Mouse (Mus musculus) lung, postnatal 0 days (tissue): ENCODE measurements around the gene Rnf149. TPM values are rescaled to one million over a fixed set of nuclear protein-coding genes. Genes with fewer than 3 reads are reported as not detected.

Experiments
- ATAC-seq: fragments of 200-750 bp; cut with Nextera tagmentation; 2 replicates; pipeline ENCODE4 v1.8.0; 2017; ENCODE audit warnings: moderate library complexity
- DNase-seq: peaks from one replicate; pipeline ENCODE4 v3.0.0-alpha.2; 2016; ENCODE audit warnings: low spot score
- H3K27ac ChIP-seq: fragments of 300-500 bp; sonication (generic); 2 replicates; pipeline ENCODE4 v1.5.1; 2014; ENCODE audit warnings: antibody characterized with exemption, mild to moderate bottlenecking, low read length, mixed read lengths
- H3K27me3 ChIP-seq: fragments of 300-500 bp; sonication (generic); replicated peaks from 2 replicates; pipeline ENCODE4 v1.6.1; 2014; ENCODE audit warnings: low read length, mixed read lengths; ENCODE audit not compliant: insufficient read depth
- H3K36me3 ChIP-seq: fragments of 300-500 bp; sonication (generic); 2 replicates; pipeline ENCODE4 v1.6.1; 2014; ENCODE audit warnings: low read length, mixed read lengths; ENCODE audit not compliant: insufficient read depth
- H3K4me1 ChIP-seq: fragments of 300-500 bp; sonication (generic); 2 replicates; pipeline ENCODE4 v1.6.1; 2014; ENCODE audit warnings: antibody characterized with exemption, low read depth, low read length, mixed read lengths; ENCODE audit not compliant: insufficient read depth
- H3K4me2 ChIP-seq: fragments of 300-500 bp; sonication (generic); replicated peaks from 2 replicates; pipeline ENCODE4 v1.6.1; 2014; ENCODE audit warnings: low read depth, mild to moderate bottlenecking, low read length, moderate library complexity, mixed read lengths
- H3K4me3 ChIP-seq: fragments of 300-500 bp; sonication (generic); 2 replicates; pipeline ENCODE4 v1.5.1; 2014; ENCODE audit warnings: low read depth, low read length
- H3K9ac ChIP-seq: fragments of 300-500 bp; sonication (generic); replicated peaks from 2 replicates; pipeline ENCODE4 v1.6.1; 2014; ENCODE audit warnings: low read depth, mild to moderate bottlenecking
- H3K9me3 ChIP-seq: fragments of 300-500 bp; sonication (generic); 2 replicates; pipeline ENCODE4 v1.6.1; 2016; ENCODE audit warnings: low read length, mixed read lengths
- CTCF ChIP-seq: IDR thresholded peaks from 2 replicates; pipeline ENCODE4 v1.5.1; 2016; ENCODE audit warnings: antibody characterized with exemption, mild to moderate bottlenecking
- EP300 ChIP-seq: IDR thresholded peaks from 2 replicates; pipeline ENCODE4 v1.6.1; 2016; ENCODE audit warnings: antibody characterized with exemption, mild to moderate bottlenecking, control low read depth
- WGBS: fragments of 180-500 bp; shearing (Covaris S2); extraction: QIAGEN DNeasy Blood & Tissue Kit; methylation state at CpG from one replicate; pipeline ENCODE4 v1.1.7; 2014; 5-methylcytosine and 5-hydroxymethylcytosine counted together
- polyA plus RNA-seq: library from polyadenylated mRNA; unstranded; fragments of >200 nt; fragmentation: Nextera tagmentation; extraction: Ambion mirVana; gene quantifications from 2 replicates; pipeline ENCODE4 v1.2.1, GENCODE M21; 2015

Rnf149 gene
- polyA plus RNA-seq, 1 experiment from 2014 or later, result 25.1 TPM

- Histone ChIP-seq H3K4me1 (no peaks in the 10 kb centered on the region), H3K27me3 (no peaks in the 10 kb centered on the region), H3K9ac (no peak overlapping the region), H3K4me3 (no peak overlapping the region), H3K36me3 (no peaks in the 10 kb centered on the region), H3K4me2 (no peak overlapping the region), H3K9me3 (no peaks in the 10 kb centered on the region), H3K27ac (no peak overlapping the region)
- ATAC-seq, result no peak
- TF ChIP-seq CTCF (no peak), EP300 (no peak)
- no peak for DNase-seq
- WGBS, result 77% methylated on average over 6 of the region's 6 CpGs
Observed at GRCm38 (mm10) chr1:39528319-39528718, 48.9 kb downstream of the Rnf149 start.

DNA sequence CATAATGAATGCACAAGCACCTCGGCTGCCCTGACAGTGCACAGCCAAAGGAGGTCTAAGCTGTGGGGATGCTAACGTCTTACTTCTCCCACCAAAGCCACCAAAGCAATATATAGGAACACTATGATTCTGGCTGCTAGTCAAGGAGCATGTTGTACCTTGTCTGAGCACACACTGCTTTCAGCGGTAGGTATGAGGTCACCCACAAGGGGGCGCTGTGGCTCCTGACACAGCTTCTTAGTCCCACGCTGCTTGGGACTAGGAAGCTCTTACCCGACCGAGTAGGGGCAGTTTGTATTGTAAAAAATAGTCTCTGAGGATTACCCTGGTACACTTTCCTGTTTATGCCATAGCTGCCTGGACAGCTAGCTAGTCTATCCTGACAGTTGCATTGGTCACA, 49.8 kb downstream of the Rnf149 start:
- peak; percentile 65; the same call in 1 of the 2 replicates for ATAC-seq
- 11% methylated on average over 7 of the region's 7 CpGs for WGBS
- peak; percentile 83 for DNase-seq
- Histone ChIP-seq H3K36me3 (no peaks in the 10 kb centered on the region), H3K4me2 (no peak overlapping the region), H3K9ac (no peak overlapping the region), H3K9me3 (no peaks in the 10 kb centered on the region), H3K4me3 (no peak overlapping the region), H3K27me3 (no peaks in the 10 kb centered on the region), H3K4me1 (no peaks in the 10 kb centered on the region), H3K27ac (no peak overlapping the region)
- TF ChIP-seq CTCF (peak; percentile 91), EP300 (no peak)

GRCm38 (mm10) chr1:39526371-39527167, 50.6 kb downstream of the Rnf149 start:
- ATAC-seq, result no peak
- no peak for DNase-seq
- TF ChIP-seq CTCF (no peak), EP300 (no peak)
- H3K27me3 ChIP-seq, result no peaks in the 10 kb centered on the region
- no peak overlapping the region for H3K27ac ChIP-seq
- no peaks in the 10 kb centered on the region for H3K4me1 ChIP-seq
- H3K9me3 ChIP-seq, result no peaks in the 10 kb centered on the region
- WGBS, result 76% methylated on average over 9 of the region's 9 CpGs
- H3K9ac ChIP-seq, result no peak overlapping the region
- no peak overlapping the region for H3K4me3 ChIP-seq
- H3K36me3 ChIP-seq, result no peaks in the 10 kb centered on the region
- no peak overlapping the region for H3K4me2 ChIP-seq

DNA sequence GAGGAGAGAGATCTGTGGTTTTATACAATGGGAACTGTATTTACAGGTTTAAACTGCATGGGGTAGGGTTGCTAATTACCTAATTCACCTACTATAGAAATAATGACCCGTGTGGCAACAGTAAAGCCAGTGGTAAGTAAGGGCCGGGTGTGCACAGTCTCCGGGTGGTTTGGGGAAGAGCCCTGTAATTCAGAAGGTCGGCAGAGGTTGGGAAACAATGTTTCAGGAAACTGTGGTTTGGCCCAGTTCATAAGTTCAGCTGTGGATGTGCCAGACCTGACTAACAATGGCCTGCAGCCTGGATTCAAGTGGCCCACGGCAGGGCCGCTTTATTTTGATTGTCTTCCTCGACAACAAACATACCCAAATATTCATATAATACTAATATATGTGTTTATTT, 51.4 kb downstream of the Rnf149 start:
- Histone ChIP-seq H3K4me3 (no peak overlapping the region), H3K9ac (no peak overlapping the region)

DNA sequence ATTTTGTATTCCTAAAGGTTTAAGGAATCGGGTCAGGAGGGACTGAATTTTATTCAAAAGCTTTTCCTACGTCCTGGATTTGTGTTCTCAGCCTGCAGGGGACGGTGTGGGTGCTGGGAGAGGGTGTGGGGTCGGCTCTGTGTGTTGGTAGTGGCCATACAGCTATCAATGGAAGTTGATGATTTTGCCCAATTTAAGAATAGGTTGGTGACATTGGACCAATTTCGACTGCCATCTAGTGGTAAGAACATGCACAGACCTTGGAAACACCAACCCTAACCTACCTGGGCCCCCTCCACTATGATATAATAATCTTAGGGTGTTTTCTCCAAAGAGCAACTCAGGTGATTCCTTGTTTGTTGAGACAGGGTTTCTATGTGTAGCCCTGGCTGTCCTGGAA, 54.7 kb downstream of the Rnf149 start:
- Histone ChIP-seq H3K9ac (no peak overlapping the region), H3K36me3 (no peaks in the 10 kb centered on the region), H3K4me1 (no peaks in the 10 kb centered on the region), H3K9me3 (no peaks in the 10 kb centered on the region), H3K27me3 (no peaks in the 10 kb centered on the region), H3K27ac (no peak overlapping the region), H3K4me3 (no peak overlapping the region), H3K4me2 (no peak overlapping the region)
- TF ChIP-seq EP300 (no peak), CTCF (peak; percentile 79)
- WGBS, result 22% methylated on average over 5 of the region's 5 CpGs
- DNase-seq, result peak; percentile 58
- ATAC-seq, result 0 out of 2 replicates have a peak, but pooled peaks have one; percentile 37

More for the DNA sequence above, 51.4 kb downstream of the Rnf149 start:
- Histone ChIP-seq H3K27ac (no peak overlapping the region), H3K27me3 (no peaks in the 10 kb centered on the region), H3K4me1 (no peaks in the 10 kb centered on the region), H3K4me2 (no peak overlapping the region), H3K36me3 (no peaks in the 10 kb centered on the region), H3K9me3 (no peaks in the 10 kb centered on the region)
- 60% methylated on average over 7 of the region's 7 CpGs for WGBS
- no peak for TF ChIP-seq EP300
- TF ChIP-seq CTCF, result no peak
- ATAC-seq (peak; percentile 40; the same call in 1 of the 2 replicates), DNase-seq (peak; percentile 65)

GRCm38 (mm10) chr1:39521326-39521725, 55.9 kb downstream of the Rnf149 start:
- no peak overlapping the region for H3K4me3 ChIP-seq
- WGBS, result 84% methylated on average over 7 of the region's 7 CpGs
- H3K4me1 ChIP-seq, result no peaks in the 10 kb centered on the region
- no peaks in the 10 kb centered on the region for H3K9me3 ChIP-seq
- ATAC-seq (no peak), DNase-seq (no peak)
- no peak overlapping the region for H3K27ac ChIP-seq
- H3K36me3 ChIP-seq, result no peaks in the 10 kb centered on the region
- no peak overlapping the region for H3K4me2 ChIP-seq
- H3K9ac ChIP-seq, result no peak overlapping the region
- H3K27me3 ChIP-seq, result no peaks in the 10 kb centered on the region
- TF ChIP-seq CTCF, result no peak
- no peak for TF ChIP-seq EP300
